Mouse (Mus musculus) spleen, adult 18-20 months (tissue): ENCODE results near the gene Dmc1.
A peak's percentile ranks its signal among the peaks of the same experiment; 100 is the strongest.

Experiments
- DNase-seq, 2 experiments: peaks; one replicate each; pipeline ENCODE4 v3.0.0; 2022; ENCODE audit warnings: mixed read lengths in 2 of 2

The Dmc1 gene

DNA sequence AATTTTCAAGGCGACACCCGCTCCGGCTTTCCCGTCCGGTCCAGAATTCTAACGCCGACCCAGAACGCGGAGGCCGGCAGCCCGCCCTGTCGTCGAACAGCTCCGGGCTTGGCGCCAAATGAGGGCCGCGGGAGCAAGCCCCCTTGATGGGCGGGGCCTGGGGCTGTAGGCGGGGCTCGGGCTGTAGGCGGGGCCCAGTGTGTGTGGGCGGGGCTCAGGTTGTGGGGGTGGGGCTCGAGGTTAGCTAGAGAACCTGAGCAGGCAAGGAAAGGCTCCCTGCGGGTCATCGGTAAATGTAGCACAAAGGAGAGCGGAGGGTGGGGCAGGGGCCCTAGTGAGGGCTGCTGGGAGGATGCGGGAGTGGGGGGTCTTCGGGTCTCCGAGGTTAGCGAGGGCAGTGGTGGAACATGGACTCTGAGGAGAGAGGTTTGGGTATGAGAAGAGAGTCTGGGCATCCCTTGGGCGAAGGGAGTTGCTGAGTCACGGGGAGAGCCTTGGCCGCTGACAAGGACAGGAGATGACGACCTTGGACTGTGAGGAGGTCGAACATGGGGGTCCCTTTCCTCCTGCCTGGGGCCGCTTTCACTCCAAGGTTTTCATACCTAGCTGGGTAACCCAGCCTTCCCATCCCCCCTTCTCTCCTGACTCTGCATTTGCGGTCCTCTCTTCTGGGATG is at the start of gene Dmc1:
TSS of gene Dmc1 (minus strand) at position 120 of the 676 bp plus-strand sequence.
- DNase-seq = peak in 1 of 2 experiments; percentile 15

GRCm38 (mm10) chr15:79651481-79651880 is 46.6 kb upstream of the Dmc1 start:
- no peak for DNase-seq

- DNase-seq = peak; percentile 30 to 53
Observed at GRCm38 (mm10) chr15:79650569-79650968, 45.7 kb upstream of the Dmc1 start.

DNA sequence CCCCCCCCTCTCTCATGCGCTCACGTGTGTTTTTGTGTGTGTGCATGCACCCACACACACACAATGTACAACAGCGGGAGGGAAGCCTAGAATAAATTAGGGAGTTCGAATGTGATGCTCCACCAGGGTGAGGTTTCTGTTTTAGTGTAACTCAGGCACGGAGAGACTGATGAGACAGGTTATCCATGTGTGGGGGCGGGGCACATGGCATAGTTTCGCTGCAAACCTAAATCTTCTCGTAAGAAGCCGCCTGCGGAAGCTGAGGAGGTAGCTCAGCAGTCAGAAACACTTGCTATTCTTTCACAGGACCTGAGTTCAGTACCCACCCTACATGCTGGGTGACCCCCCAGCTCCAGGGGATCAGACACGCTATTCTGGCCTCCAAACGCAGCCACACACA is 43.2 kb upstream of the Dmc1 start:
- DNase-seq = no peak

DNA sequence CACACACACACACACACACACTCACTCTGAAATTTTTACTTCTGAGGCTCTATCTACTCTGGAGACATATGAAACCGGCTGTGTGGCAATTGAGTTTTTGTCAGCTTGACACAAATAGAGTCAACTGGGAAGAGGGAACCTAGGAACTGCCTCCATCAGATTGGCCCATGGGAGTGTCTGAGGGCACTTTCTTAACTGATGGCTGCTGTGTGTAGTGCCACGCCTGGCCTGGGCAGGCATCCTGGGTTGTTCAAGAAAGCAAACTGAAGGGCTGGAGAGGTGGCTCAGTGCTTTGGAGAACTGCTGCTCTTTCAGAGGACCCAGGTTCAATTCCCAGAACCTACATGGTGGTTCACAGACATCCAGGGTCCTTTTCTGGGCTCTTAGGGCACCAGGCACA is 40.6 kb upstream of the Dmc1 start:
- DNase-seq = no peak

GRCm38 (mm10) chr15:79641135-79641817 is 36.4 kb upstream of the Dmc1 start:
- DNase-seq = no peak

GRCm38 (mm10) chr15:79630471-79630870 is 25.6 kb upstream of the Dmc1 start:
- no peak for DNase-seq

GRCm38 (mm10) chr15:79619770-79620414 is 15.0 kb upstream of the Dmc1 start:
- DNase-seq = no peak

DNA sequence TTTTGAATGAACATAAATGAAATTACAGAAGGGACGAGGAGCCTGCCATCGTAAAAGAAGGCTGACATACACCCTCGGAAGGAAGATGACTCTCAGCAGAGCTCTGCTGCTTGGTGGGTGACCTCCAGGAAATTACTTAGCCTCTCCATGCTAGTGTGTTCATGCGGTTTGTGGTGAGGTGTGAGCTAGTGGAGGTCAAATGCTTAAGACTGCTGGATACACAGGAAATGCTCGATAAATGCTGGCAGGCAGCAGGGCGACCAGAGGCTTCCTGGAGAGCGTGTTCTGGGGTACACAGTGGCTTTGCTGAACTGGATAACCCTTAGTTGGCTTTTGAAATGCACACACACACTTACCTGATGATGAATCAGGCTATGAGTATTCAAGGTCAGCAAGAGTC is 13.5 kb upstream of the Dmc1 start:
- no peak for DNase-seq

DNA sequence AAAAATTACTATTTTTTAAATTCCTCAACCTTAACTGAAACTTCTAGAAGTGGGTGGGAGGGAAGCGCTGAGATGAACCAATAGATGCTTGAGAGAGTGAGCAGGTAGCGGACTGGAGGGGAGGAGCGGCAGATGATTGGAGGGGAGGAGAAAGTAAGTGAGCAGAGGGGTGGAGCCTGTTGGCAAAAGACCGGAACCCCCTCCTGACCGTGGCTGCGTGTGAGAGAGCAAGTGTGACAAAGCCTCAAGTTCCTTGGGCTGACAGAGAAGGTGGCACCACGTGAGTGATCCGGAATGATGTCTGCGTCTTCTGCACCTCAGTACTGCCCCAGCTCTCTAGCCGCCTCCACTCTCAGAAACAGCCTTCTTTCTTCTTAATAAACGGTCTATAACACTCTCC is 12.2 kb upstream of the Dmc1 start:
- no peak for DNase-seq

DNA sequence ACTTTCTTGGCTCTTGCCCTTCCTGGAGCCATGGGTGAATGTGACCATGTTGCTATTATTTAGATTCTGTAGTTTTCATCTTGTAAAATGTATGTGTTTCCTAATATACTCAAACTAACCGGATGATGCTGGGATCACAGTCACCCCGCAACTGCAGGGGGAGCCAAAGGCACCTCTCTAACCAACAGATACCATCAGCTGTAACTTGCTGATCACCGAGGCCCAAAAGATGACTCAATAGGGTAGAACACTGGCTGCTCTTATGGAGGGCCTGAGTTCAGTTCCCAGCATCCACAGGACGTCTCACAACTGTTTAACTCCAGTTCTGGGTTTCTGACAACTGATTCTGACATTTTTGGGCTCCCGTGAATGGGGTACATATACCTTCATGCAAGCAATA is 11.8 kb upstream of the Dmc1 start:
- no peak for DNase-seq

GRCm38 (mm10) chr15:79615501-79615900 is 10.6 kb upstream of the Dmc1 start:
- DNase-seq = no peak

DNA sequence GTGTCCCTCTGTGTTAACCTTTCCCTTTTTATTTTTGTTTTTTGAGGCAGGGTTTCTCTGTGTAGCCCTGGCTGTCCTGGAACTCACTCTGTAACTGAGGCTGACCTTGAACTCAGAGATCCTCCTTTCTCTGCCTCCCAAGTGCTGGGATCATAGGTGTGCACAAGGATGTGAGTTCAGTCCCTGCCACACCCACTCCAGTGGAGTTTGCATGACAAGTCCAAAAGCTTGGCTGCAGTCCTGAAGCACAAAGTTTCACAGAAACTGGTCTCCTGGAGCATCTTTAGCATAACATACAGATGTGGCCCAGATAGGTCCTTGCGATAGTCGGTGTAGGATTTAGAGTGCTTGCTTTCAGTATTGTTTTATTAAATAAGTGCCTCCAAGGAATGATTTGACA is 4.3 kb upstream of the Dmc1 start:
- DNase-seq = no peak

DNA sequence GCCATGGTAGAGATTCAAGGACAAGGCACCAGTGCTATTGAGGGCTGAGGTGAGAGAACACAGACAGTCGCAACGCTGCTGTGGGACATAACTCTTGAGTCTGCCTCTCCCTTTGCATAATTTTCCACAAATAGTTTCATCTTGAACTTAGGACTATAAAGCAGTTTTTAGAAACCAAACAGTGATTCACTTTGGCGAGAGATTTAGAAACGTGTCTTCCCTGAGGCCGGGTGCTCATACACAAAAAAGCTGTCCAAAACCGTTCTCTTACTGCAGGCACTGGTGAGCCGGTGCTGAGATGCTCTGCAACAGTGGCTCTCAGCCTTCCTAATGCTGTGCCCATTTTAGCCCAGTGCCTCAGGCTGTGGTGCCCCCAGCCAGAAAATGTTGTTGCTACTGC is 3.3 kb upstream of the Dmc1 start:
- DNase-seq = no peak

- no peak for DNase-seq
Observed at GRCm38 (mm10) chr15:79607757-79608156, 2.8 kb upstream of the Dmc1 start.

GRCm38 (mm10) chr15:79606161-79606560 is 1.3 kb upstream of the Dmc1 start:
- DNase-seq = no peak

DNA sequence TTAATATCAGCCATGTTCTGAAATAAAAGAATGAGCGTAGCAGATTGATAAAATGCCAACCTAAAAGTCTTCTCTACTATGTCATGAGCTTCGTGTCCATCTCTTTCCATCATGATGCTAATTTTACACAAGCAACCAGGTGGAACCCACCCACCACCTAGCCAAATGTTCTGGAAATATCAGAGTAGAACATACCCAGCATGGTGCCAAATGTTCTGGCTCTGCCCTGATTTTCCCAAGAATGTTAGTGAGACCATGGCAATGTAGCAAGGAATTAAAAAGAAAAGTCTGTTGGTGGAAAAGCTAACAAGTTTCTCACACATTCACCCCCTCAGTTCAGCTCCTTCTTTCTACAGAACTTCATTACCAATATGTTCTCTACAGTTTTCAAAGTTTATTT is 4.7 kb downstream of the Dmc1 start:
- DNase-seq = no peak

GRCm38 (mm10) chr15:79598715-79599114 is 6.2 kb downstream of the Dmc1 start:
- no peak for DNase-seq

- DNase-seq = no peak
Observed at GRCm38 (mm10) chr15:79581581-79581980, 23.3 kb downstream of the Dmc1 start.

DNA sequence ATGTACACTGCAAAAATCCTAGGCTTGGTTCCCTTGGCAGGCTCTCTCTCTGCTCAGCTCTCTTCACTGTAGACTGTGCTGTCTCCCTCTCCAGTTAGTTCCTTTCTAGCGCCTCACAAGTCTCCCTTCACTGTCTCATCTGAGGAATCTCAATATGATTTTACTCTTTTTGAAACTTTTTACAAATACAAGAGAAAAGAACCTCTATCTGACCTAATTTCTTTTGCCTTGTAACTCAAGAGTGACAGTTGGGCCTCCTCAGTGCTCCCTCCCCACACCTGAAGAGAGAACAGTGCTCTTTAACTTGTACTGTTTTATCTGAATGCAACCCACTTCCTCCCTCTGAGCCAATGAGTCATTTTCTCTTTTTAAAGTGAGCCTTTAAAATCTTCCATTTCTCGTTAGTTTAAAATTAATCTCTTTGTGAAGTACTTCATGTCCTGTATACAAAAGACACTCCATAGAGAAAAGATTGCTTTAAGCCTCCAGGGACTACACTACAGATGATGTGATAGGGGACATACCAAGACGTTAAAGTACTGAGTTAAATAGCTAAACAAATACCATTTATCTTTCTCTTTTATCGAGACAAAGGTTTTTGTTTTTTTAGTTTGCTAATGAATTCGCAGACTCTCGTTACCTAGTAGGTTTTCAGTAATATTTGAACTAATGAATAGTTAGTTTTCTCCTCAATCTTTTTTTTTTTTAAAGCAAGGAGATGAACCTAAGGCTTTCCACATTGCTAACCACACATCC is 27.1 kb downstream of the Dmc1 start:
- DNase-seq = no peak

DNA sequence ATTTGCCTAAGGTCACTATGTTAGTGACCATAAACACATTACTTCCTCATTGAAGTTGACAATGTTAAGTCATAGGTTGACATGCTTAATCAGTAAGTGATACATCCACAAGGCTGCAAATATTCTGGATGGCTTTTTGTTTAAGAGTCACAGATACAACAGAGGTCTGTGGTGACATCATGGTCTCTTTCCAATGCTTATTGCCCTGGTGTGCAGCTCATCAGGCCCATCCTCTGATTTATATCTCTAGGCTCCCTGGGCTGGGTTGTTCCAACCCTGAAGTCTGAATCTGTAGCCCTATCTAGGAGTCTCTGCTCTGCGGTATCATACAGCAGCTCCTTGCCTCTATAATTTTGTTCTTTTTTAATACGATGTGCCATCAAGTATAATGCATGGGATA is 28.0 kb downstream of the Dmc1 start:
- DNase-seq = no peak

- no peak for DNase-seq
Observed at GRCm38 (mm10) chr15:79575543-79576222, 29.2 kb downstream of the Dmc1 start.

DNA sequence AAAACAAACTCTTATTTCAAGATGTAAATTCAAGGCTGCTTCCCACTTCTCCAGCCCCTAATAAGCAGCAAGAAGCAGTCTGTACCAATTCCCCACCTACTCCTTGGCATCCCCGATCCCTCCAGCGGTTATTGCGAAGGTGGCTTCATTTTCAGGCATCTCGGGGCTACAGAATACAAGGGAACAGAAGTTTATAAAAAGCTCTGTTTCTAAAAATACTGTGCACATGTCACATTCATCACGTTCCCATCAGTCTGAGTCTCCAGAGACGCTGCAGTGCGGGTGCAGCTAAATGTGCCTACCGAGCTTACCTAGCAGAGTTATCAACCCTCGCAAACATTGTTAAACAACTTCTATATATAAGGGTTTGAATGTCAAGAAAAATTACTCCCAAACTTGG is 42.5 kb downstream of the Dmc1 start:
- DNase-seq = no peak
